Mouse (Mus musculus) midbrain, embryonic 16.5 days (tissue): ENCODE measurements at regions not wholly inside any gene's neighbourhood (a gene's known extent, or its start where the extent isn't known, plus 50 kb on each side); places are given as distances from the start of the nearest gene placed in this dataset.

Source experiments
- ATAC-seq: fragments of 200-750 bp; cut with Nextera tagmentation; 2 replicates; pipeline ENCODE4 v1.8.0; 2017; ENCODE audit warnings: moderate TSS enrichment
- H3K27ac ChIP-seq: fragments of 300-500 bp; sonication (generic); 2 replicates; pipeline ENCODE4 v1.5.1; 2014; ENCODE audit warnings: mild to moderate bottlenecking, low read length, mixed read lengths
- H3K27me3 ChIP-seq: fragments of 300-500 bp; sonication (generic); 2 replicates; pipeline ENCODE4 v1.6.1; 2014; ENCODE audit warnings: low read depth, low read length, mixed read lengths; ENCODE audit not compliant: control insufficient read depth, insufficient read depth
- H3K36me3 ChIP-seq: fragments of 300-500 bp; sonication (generic); 2 replicates; pipeline ENCODE4 v1.6.1; 2014; ENCODE audit warnings: mild to moderate bottlenecking, low read length, moderate library complexity, mixed read lengths; ENCODE audit not compliant: control insufficient read depth, insufficient read depth
- H3K4me1 ChIP-seq: fragments of 300-500 bp; sonication (generic); 2 replicates; pipeline ENCODE4 v1.6.1; 2014; ENCODE audit warnings: mild to moderate bottlenecking, low read length, mixed read lengths; ENCODE audit not compliant: control insufficient read depth, insufficient read depth
- H3K4me2 ChIP-seq: fragments of 300-500 bp; sonication (generic); 2 replicates; pipeline ENCODE4 v1.6.1; 2014; ENCODE audit warnings: mild to moderate bottlenecking, low read length, mixed read lengths
- H3K4me3 ChIP-seq: fragments of 300-500 bp; sonication (generic); 2 replicates; pipeline ENCODE4 v1.5.1; 2014; ENCODE audit warnings: low read depth, mild to moderate bottlenecking, low read length, moderate library complexity, mixed read lengths
- H3K9ac ChIP-seq: fragments of 300-500 bp; sonication (generic); 2 replicates; pipeline ENCODE4 v1.6.1; 2014; ENCODE audit warnings: low read depth, low read length, mixed read lengths
- H3K9me3 ChIP-seq: fragments of 300-500 bp; sonication (generic); replicated peaks from 2 replicates; pipeline ENCODE4 v1.6.1; 2014; ENCODE audit warnings: mild to moderate bottlenecking, low read length, mixed read lengths; ENCODE audit not compliant: control insufficient read depth, poor library complexity, severe bottlenecking
- WGBS: fragments of 180-500 bp; shearing (Covaris S2); extraction: QIAGEN DNeasy Blood & Tissue Kit; methylation state at CpG from one replicate; pipeline ENCODE4 v1.1.7; 2014; 5-methylcytosine and 5-hydroxymethylcytosine counted together

- H3K9me3 ChIP-seq, result no peaks in the 10 kb centered on the region
- no peaks in the 10 kb centered on the region for H3K4me1 ChIP-seq
- peak overlapping the region; percentile 21; the same call in 1 of the 2 replicates for H3K4me2 ChIP-seq
- no peaks in the 10 kb centered on the region for H3K27me3 ChIP-seq
- 0 out of 2 replicates have a peak, but pooled peaks have one; percentile 32 for ATAC-seq
- H3K27ac ChIP-seq, result no peak overlapping the region
- 13% methylated on average over 8 of the region's 8 CpGs for WGBS
- H3K4me3 ChIP-seq, result no peak overlapping the region
- no peaks in the 10 kb centered on the region for H3K36me3 ChIP-seq
- H3K9ac ChIP-seq, result no peak overlapping the region
These were observed 560.1 kb upstream of the Gm19410 start for GRCm38 (mm10) chr8:35205536-35205935.

GRCm38 (mm10) chr8:35206271-35206670 is 559.3 kb upstream of the Gm19410 start:
- Histone ChIP-seq H3K9me3 (no peaks in the 10 kb centered on the region), H3K4me1 (no peaks in the 10 kb centered on the region), H3K27ac (no peak overlapping the region), H3K9ac (no peak overlapping the region), H3K27me3 (no peaks in the 10 kb centered on the region), H3K36me3 (no peaks in the 10 kb centered on the region), H3K4me2 (no peak overlapping the region), H3K4me3 (no peak overlapping the region)
- 71% methylated on average over 6 of the region's 6 CpGs for WGBS
- ATAC-seq, result no peak

DNA sequence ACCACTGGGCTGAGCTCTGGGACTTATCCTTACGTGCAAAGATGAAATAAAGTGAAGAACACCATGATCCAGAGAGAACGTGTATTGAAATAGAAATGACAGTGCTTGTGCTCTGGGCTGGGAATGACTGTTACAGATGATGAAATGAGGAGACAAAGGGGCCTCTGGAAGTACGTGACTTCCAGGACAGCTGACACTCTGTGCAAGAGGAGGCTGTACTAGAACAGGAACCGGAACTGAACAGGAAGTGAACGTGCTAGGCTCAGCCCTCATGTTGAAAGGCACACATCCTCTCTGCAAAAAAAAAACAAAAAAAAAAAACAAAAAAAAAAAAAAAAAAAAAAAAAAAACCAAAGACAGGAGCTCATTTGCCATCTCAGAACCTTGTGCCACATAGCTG is 557.2 kb upstream of the Gm19410 start:
- Histone ChIP-seq H3K9ac (no peak overlapping the region), H3K9me3 (no peaks in the 10 kb centered on the region), H3K27me3 (no peaks in the 10 kb centered on the region), H3K4me2 (no peak overlapping the region), H3K36me3 (no peaks in the 10 kb centered on the region), H3K27ac (no peak overlapping the region), H3K4me3 (no peak overlapping the region), H3K4me1 (no peaks in the 10 kb centered on the region)
- no peak for ATAC-seq
- WGBS, result 83% methylated on average over 5 of the region's 5 CpGs

GRCm38 (mm10) chr8:35211506-35212452 is 553.8 kb upstream of the Gm19410 start:
- Histone ChIP-seq H3K36me3 (no peaks in the 10 kb centered on the region), H3K27me3 (no peaks in the 10 kb centered on the region), H3K9ac (no peak overlapping the region), H3K27ac (no peak overlapping the region), H3K4me3 (no peak overlapping the region), H3K4me1 (no peaks in the 10 kb centered on the region), H3K9me3 (no peaks in the 10 kb centered on the region), H3K4me2 (no peak overlapping the region)
- no peak for ATAC-seq
- WGBS, result 74% methylated on average over 10 of the region's 10 CpGs

GRCm38 (mm10) chr8:35213515-35213914 is 552.1 kb upstream of the Gm19410 start:
- Histone ChIP-seq H3K9ac (no peak overlapping the region), H3K4me3 (no peak overlapping the region), H3K4me2 (no peak overlapping the region), H3K9me3 (no peaks in the 10 kb centered on the region), H3K27ac (no peak overlapping the region), H3K36me3 (no peaks in the 10 kb centered on the region), H3K27me3 (no peaks in the 10 kb centered on the region), H3K4me1 (no peaks in the 10 kb centered on the region)
- 77% methylated on average over 3 of the region's 3 CpGs for WGBS
- no peak for ATAC-seq

- no peaks in the 10 kb centered on the region for H3K36me3 ChIP-seq
- no peak overlapping the region for H3K4me3 ChIP-seq
- no peaks in the 10 kb centered on the region for H3K4me1 ChIP-seq
- 84% methylated on average over 11 of the region's 11 CpGs for WGBS
- no peak overlapping the region for H3K27ac ChIP-seq
- H3K27me3 ChIP-seq, result no peaks in the 10 kb centered on the region
- no peak overlapping the region for H3K4me2 ChIP-seq
- no peak for ATAC-seq
- H3K9me3 ChIP-seq, result no peaks in the 10 kb centered on the region
- H3K9ac ChIP-seq, result no peak overlapping the region
These were observed 548.0 kb upstream of the Gm19410 start for GRCm38 (mm10) chr8:35217604-35218003.

- Histone ChIP-seq H3K4me2 (no peak overlapping the region), H3K27me3 (no peaks in the 10 kb centered on the region), H3K9me3 (no peaks in the 10 kb centered on the region), H3K9ac (no peak overlapping the region), H3K27ac (no peak overlapping the region), H3K4me3 (no peak overlapping the region), H3K36me3 (no peaks in the 10 kb centered on the region), H3K4me1 (no peaks in the 10 kb centered on the region)
- no peak for ATAC-seq
- WGBS, result 83% methylated on average over 4 of the region's 4 CpGs
These were observed 547.3 kb upstream of the Gm19410 start for GRCm38 (mm10) chr8:35218327-35218726.

GRCm38 (mm10) chr8:35224053-35224924 is 541.3 kb upstream of the Gm19410 start:
- WGBS, result 85% methylated on average over 18 of the region's 18 CpGs
- ATAC-seq, result no peak
- Histone ChIP-seq H3K27me3 (no peaks in the 10 kb centered on the region), H3K4me2 (no peak overlapping the region), H3K4me3 (no peak overlapping the region), H3K36me3 (no peaks in the 10 kb centered on the region), H3K9ac (no peak overlapping the region), H3K27ac (no peak overlapping the region), H3K4me1 (no peaks in the 10 kb centered on the region), H3K9me3 (no peaks in the 10 kb centered on the region)

DNA sequence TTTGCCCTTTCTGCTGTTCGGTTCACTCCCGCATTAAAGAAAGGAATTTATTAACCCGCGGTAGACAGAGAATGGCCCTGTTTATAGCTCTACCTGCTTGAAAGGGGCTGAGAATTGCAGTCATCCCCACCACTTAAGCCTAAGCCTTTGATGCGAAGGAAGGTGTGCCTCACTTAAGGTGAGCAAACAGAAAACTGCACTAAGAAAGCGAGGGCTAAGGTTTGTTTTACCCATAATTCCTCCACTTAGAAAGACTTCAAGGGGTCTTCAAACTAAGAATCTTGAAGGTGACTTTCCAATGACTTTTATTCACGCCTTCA is 540.7 kb upstream of the Gm19410 start:
- no peaks in the 10 kb centered on the region for H3K4me1 ChIP-seq
- H3K36me3 ChIP-seq, result no peaks in the 10 kb centered on the region
- no peak overlapping the region for H3K4me2 ChIP-seq
- no peak overlapping the region for H3K27ac ChIP-seq
- no peak overlapping the region for H3K9ac ChIP-seq
- no peak for ATAC-seq
- H3K27me3 ChIP-seq, result no peaks in the 10 kb centered on the region
- H3K9me3 ChIP-seq, result no peaks in the 10 kb centered on the region
- H3K4me3 ChIP-seq, result no peak overlapping the region
- 84% methylated on average over 7 of the region's 7 CpGs for WGBS
